Mouse (Mus musculus) kidney, adult 2 months (tissue): ENCODE data around the gene Mkrn2os.

Experiments
- CTCF ChIP-seq: fragments of 200-500 bp; conservative IDR thresholded peaks from 2 replicates; pipeline ENCODE4 v1.5.1; 2011; ENCODE audit warnings: low read depth, mild to moderate bottlenecking, control low read depth, low read length, moderate library complexity, mixed read lengths; ENCODE audit not compliant: insufficient read depth, insufficient read length
- POLR2A ChIP-seq: fragments of 200-500 bp; IDR thresholded peaks from one replicate; pipeline ENCODE4 v1.6.1; 2011; ENCODE audit warnings: low read depth, low read length, control low read depth

DNA sequence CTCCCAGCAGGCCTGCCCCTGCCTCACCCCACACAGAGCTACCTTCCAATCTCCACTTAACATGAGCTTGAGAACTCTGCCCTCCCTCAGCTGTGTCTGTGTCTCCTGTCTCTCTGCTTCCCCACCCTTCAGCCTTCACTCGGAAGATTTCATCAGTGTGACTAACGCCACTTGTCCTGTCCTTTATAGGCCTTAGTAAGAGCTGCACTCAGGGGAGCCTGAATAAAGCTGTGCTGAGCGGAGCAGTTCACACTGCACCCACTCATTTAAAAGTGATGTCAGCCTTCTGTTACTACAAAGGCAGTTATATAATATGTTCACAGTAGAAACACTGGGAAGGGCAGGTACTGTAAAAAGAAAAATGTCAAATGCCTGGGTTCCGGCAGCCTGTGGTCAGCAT is 15.1 kb upstream of the Mkrn2os start:
- TF ChIP-seq POLR2A: no peak
- TF ChIP-seq CTCF: no peak
